Mouse (Mus musculus) ES-E14 (cell line): ENCODE measurements around the gene F8. TPM values are rescaled to one million over a fixed set of nuclear protein-coding genes. Genes with fewer than 3 reads are reported as not detected.
A peak's percentile ranks its signal among the peaks of the same experiment; 100 is the strongest.
"Not testable (repeated sequence)": the region's sequence is repeated elsewhere in the genome, so short reads cannot be mapped to it uniquely, and the experiment has no call there.

Experiments used
- DNase-seq: peaks from one replicate; pipeline ENCODE4 v3.0.0-alpha.2; 2013; ENCODE audit warnings: low read depth, low spot score
- H3K27ac ChIP-seq: 2 replicates; pipeline ENCODE4 v1.5.1; 2012; ENCODE audit warnings: low read depth, mild to moderate bottlenecking, low read length, moderate library complexity, mixed read lengths; ENCODE audit not compliant: poor library complexity, insufficient read depth, severe bottlenecking
- H3K36me3 ChIP-seq: 2 replicates; pipeline ENCODE4 v1.6.1; 2012; ENCODE audit warnings: mild to moderate bottlenecking, low read length, moderate library complexity, mixed read lengths; ENCODE audit not compliant: control insufficient read depth, poor library complexity, insufficient read depth, severe bottlenecking
- H3K4me1 ChIP-seq, 2 experiments: fragments of 150-350 bp in 1 of 2; sonication (generic) in 1 of 2; 2 replicates each; pipeline ENCODE4 v1.6.1; 2012; ENCODE audit warnings: low read length in 2 of 2, mild to moderate bottlenecking in 1 of 2, mixed read lengths in 1 of 2; ENCODE audit not compliant: control insufficient read depth in 2 of 2, insufficient read depth in 2 of 2, poor library complexity in 1 of 2
- H3K4me3 ChIP-seq, 2 experiments: fragments of 150-350 bp in 1 of 2; sonication (generic) in 1 of 2; 2 replicates each; pipeline ENCODE4 v1.5.1; 2012; ENCODE audit warnings: low read length in 2 of 2, low read depth in 1 of 2, mild to moderate bottlenecking in 1 of 2, mixed read lengths in 1 of 2; ENCODE audit not compliant: insufficient read depth in 1 of 2, poor library complexity in 1 of 2, severe bottlenecking in 1 of 2
- H3K9ac ChIP-seq: 2 replicates; pipeline ENCODE4 v1.6.1; 2012; ENCODE audit warnings: low read depth, mild to moderate bottlenecking, low read length, mixed read lengths; ENCODE audit not compliant: poor library complexity, insufficient read depth, severe bottlenecking
- H3K9me3 ChIP-seq: fragments of 150-350 bp; sonication (generic); 2 replicates; pipeline ENCODE4 v1.6.1; 2012; ENCODE audit warnings: low read depth, mild to moderate bottlenecking, low read length; ENCODE audit not compliant: control insufficient read depth, insufficient read depth
- CHD2 ChIP-seq: IDR thresholded peaks from 2 replicates; pipeline ENCODE4 v1.6.1; 2014; ENCODE audit warnings: mild to moderate bottlenecking, low read depth, low read length, inconsistent platforms
- HCFC1 ChIP-seq: IDR thresholded peaks from 2 replicates; pipeline ENCODE4 v1.6.1; 2012; ENCODE audit warnings: low read length, inconsistent platforms, borderline replicate concordance; ENCODE audit not compliant: insufficient read depth
- MAFK ChIP-seq: IDR thresholded peaks from 2 replicates; pipeline ENCODE4 v1.6.1; 2014; ENCODE audit warnings: mild to moderate bottlenecking, low read depth, low read length, inconsistent platforms; ENCODE audit not compliant: insufficient read depth
- ZC3H11A ChIP-seq: IDR thresholded peaks from 2 replicates; pipeline ENCODE4 v1.6.1; 2012; ENCODE audit warnings: low read depth, mild to moderate bottlenecking, inconsistent platforms, low read length, borderline replicate concordance
- ZNF384 ChIP-seq: IDR thresholded peaks from 2 replicates; pipeline ENCODE4 v1.6.1; 2012; ENCODE audit warnings: low read depth, low read length, inconsistent platforms
- in situ Hi-C, 2 experiments: fragments of 600-800 bp; cut with MboI; formaldehyde crosslinking; loops; one replicate each; pipeline ENCODE4 v1.15.1; 2025; ENCODE audit warnings: low sequenced_read_pairs in 2 of 2, inconsistent platforms in 1 of 2; ENCODE audit not compliant: unreplicated experiment in 2 of 2
- total RNA-seq: library from RNA; depleted of rRNA; stranded (reverse); fragments of 300-350 nt; gene quantifications from 2 replicates; pipeline ENCODE4 v1.2.3, GENCODE M21; 2012

F8 gene
- total RNA-seq, 1 experiment: 2.5 TPM

- no peak for DNase-seq
- Histone ChIP-seq H3K4me1 (no peaks in the 10 kb centered on the region), H3K27ac (no peak overlapping the region), H3K36me3 (no peaks in the 10 kb centered on the region), H3K9ac (no peak overlapping the region), H3K4me3 (no peak overlapping the region), H3K9me3 (no peaks in the 10 kb centered on the region)
- in situ Hi-C loops: no loop called here
- TF ChIP-seq HCFC1: no peak
- TF ChIP-seq ZNF384: no peak
Observed at GRCm38 (mm10) chrX:75148414-75148813, 234.0 kb downstream of the F8 start.

DNA sequence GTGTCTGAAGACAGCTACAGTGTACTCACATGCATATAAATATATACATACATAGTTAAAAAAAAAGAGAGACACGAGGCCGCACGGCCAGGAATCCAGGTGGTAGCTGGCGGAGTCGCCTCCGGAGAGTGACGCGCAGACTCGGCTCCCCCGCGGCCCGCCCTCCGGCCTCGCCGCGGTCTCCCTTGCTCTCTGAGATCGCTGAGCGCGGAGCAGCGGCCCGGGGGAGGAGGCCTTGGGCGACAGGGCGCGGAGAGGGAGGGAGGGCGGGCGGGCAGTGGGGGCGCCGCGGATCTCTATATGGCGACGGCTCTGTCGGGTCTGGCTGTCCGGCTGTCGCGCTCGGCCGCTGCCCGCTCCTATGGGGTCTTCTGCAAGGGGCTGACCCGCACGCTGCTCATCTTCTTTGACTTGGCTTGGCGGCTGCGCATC lies 239.3 kb downstream of the F8 start:
- H3K27ac ChIP-seq, H3K9ac ChIP-seq, H3K9me3 ChIP-seq, H3K36me3 ChIP-seq, in situ Hi-C loops, DNase-seq, H3K4me1 ChIP-seq: not testable (repeated sequence)
- peak overlapping the region in 1 of 2 experiments; percentile 49; a peak in 2 of 4 replicates for H3K4me3 ChIP-seq

GRCm38 (mm10) chrX:75138182-75138581 lies 244.2 kb downstream of the F8 start:
- Histone ChIP-seq H3K9me3 (no peaks in the 10 kb centered on the region), H3K9ac (no peak overlapping the region), H3K27ac (peak overlapping the region; percentile 58; the same call in 1 of the 2 replicates), H3K36me3 (no peaks in the 10 kb centered on the region), H3K4me1 (no peaks in the 10 kb centered on the region), H3K4me3 (no peak overlapping the region)
- no peak for DNase-seq
- in situ Hi-C loops: no loop called here
- no peak for TF ChIP-seq ZNF384
- TF ChIP-seq CHD2: no peak
- TF ChIP-seq HCFC1: no peak
- no peak for TF ChIP-seq ZC3H11A
- no peak for TF ChIP-seq MAFK

- Histone ChIP-seq H3K9me3 (no peaks in the 10 kb centered on the region), H3K4me3 (no peak overlapping the region), H3K36me3 (no peaks in the 10 kb centered on the region), H3K4me1 (no peaks in the 10 kb centered on the region), H3K9ac (no peak overlapping the region), H3K27ac (peak overlapping the region; percentile 58)
- TF ChIP-seq MAFK (peak; percentile 76), HCFC1 (no peak)
- DNase-seq: no peak
- in situ Hi-C loops: no loop called here
Observed at GRCm38 (mm10) chrX:75137729-75138128, 244.7 kb downstream of the F8 start.

GRCm38 (mm10) chrX:75136938-75137337 lies 245.5 kb downstream of the F8 start:
- DNase-seq: no peak
- H3K4me1 ChIP-seq: no peaks in the 10 kb centered on the region
- H3K27ac ChIP-seq: no peak overlapping the region
- no peak for TF ChIP-seq HCFC1
- no peaks in the 10 kb centered on the region for H3K9me3 ChIP-seq
- H3K4me3 ChIP-seq: no peak overlapping the region
- no peaks in the 10 kb centered on the region for H3K36me3 ChIP-seq
- H3K9ac ChIP-seq: no peak overlapping the region
- in situ Hi-C loops: no loop called here
